Mouse (Mus musculus) liver, embryonic 16.5 days (tissue): ENCODE results near the gene Hsd17b2. TPM values are rescaled to one million over a fixed set of nuclear protein-coding genes. Genes with fewer than 3 reads are reported as not detected.

Experiments
- polyA plus RNA-seq: library from polyadenylated mRNA; unstranded; fragments of >200 nt; fragmentation: Nextera tagmentation; extraction: Ambion mirVana; gene quantifications from 2 replicates; pipeline ENCODE4 v1.2.1, GENCODE M21; 2015

Hsd17b2 gene
- polyA plus RNA-seq, 1 experiment from 2014 or later = 90.2 TPM

Other genes starting within 250 kb of the Hsd17b2 start
- gene Plcg2, start 203.6 kb upstream of the Hsd17b2 start, polyA plus RNA-seq = 8.1 and 8.4 TPM in 2 replicates
- 3.5 and 3.6 TPM in 2 replicates for gene Sdr42e1, start 28.2 kb upstream of the Hsd17b2 start, polyA plus RNA-seq
- gene Mphosph6, start 100.0 kb downstream of the Hsd17b2 start, polyA plus RNA-seq = 21.5 and 23.9 TPM in 2 replicates